Mouse (Mus musculus) embryonic facial prominence, embryonic 11.5 days (tissue): ENCODE data around the gene BC029722. TPM values are rescaled to one million over a fixed set of nuclear protein-coding genes. Genes with fewer than 3 reads are reported as not detected.
A peak's percentile ranks its signal among the peaks of the same experiment; 100 is the strongest.
"Not testable (repeated sequence)": the region's sequence is repeated elsewhere in the genome, so short reads cannot be mapped to it uniquely, and the experiment has no call there.

Source experiments
- ATAC-seq: fragments of 200-750 bp; cut with Nextera tagmentation; replicated peaks from 2 replicates; pipeline ENCODE4 v1.8.0; 2017; ENCODE audit warnings: low read depth; ENCODE audit not compliant: insufficient number of reproducible peaks, low FRiP score, low TSS enrichment
- DNase-seq: peaks from one replicate; pipeline ENCODE4 v3.0.0-alpha.2; 2015; ENCODE audit warnings: low spot score
- H3K27ac ChIP-seq: fragments of 300-500 bp; sonication (generic); replicated peaks from 2 replicates; pipeline ENCODE4 v1.5.1; 2014; ENCODE audit warnings: mild to moderate bottlenecking, low read depth, low read length, control low read depth
- H3K27me3 ChIP-seq: fragments of 300-500 bp; sonication (generic); 2 replicates; pipeline ENCODE4 v1.6.1; 2014; ENCODE audit warnings: mild to moderate bottlenecking, low read length, moderate library complexity, mixed read lengths; ENCODE audit not compliant: control insufficient read depth, insufficient read depth
- H3K36me3 ChIP-seq: fragments of 300-500 bp; sonication (generic); replicated peaks from 2 replicates; pipeline ENCODE4 v1.6.1; 2014; ENCODE audit warnings: low read depth, mild to moderate bottlenecking, low read length, moderate library complexity, mixed read lengths; ENCODE audit not compliant: control insufficient read depth, insufficient read depth
- H3K4me1 ChIP-seq: fragments of 300-500 bp; sonication (generic); 2 replicates; pipeline ENCODE4 v1.6.1; 2014; ENCODE audit warnings: low read length, mixed read lengths; ENCODE audit not compliant: control insufficient read depth, insufficient read depth
- H3K4me2 ChIP-seq: fragments of 300-500 bp; sonication (generic); 2 replicates; pipeline ENCODE4 v1.6.1; 2014; ENCODE audit warnings: low read depth, mild to moderate bottlenecking, control low read depth, low read length, moderate library complexity
- H3K4me3 ChIP-seq: fragments of 300-500 bp; sonication (generic); 2 replicates; pipeline ENCODE4 v1.5.1; 2014; ENCODE audit warnings: low read depth, low read length, control low read depth
- H3K9ac ChIP-seq: fragments of 300-500 bp; sonication (generic); replicated peaks from 2 replicates; pipeline ENCODE4 v1.6.1; 2014; ENCODE audit warnings: mild to moderate bottlenecking, control low read depth, low read length
- H3K9me3 ChIP-seq: fragments of 300-500 bp; sonication (generic); replicated peaks from 2 replicates; pipeline ENCODE4 v1.6.1; 2016; ENCODE audit warnings: mild to moderate bottlenecking, low read length, inconsistent platforms, mixed read lengths; ENCODE audit not compliant: control insufficient read depth
- whole genome bisulfite sequencing: fragments of 180-500 bp; shearing (Covaris S2); extraction: QIAGEN DNeasy Blood & Tissue Kit; methylation state at CpG from one replicate; pipeline ENCODE4 v1.1.7; 2014; 5-methylcytosine and 5-hydroxymethylcytosine counted together
- polyA plus RNA-seq: library from polyadenylated mRNA; unstranded; fragments of >200 nt; fragmentation: Nextera tagmentation; extraction: Ambion mirVana; gene quantifications from 2 replicates; pipeline ENCODE4 v1.2.1, GENCODE M21; 2014

Gene BC029722
- polyA plus RNA-seq, 1 experiment from 2014 or later = 5.7 TPM

DNA sequence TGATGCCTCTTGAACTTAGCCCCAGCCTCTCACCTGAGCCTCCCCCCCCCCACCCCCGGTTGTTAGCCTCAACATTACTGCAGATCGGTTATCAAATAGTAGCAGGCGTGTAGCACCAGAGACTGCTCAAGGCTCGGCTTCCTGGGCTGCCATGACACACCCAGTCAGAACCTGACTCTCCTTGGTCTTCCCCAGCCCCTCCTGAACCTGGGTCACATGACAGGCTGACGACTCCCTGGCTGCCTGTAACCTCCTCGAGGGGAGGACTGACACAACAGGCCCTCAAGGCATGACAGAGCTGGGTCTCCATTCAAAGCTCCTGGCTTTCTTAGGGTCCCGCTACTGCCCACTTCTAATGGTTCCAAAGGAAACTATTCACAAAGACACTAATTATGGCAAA, 30.2 kb upstream of the BC029722 start:
- Histone ChIP-seq H3K9me3 (no peaks in the 10 kb centered on the region), H3K36me3 (peaks cover 3% of the 10 kb centered on the region; the same call in 1 of the 2 replicates), H3K4me2 (no peak overlapping the region), H3K27ac (no peak overlapping the region), H3K4me1 (no peaks in the 10 kb centered on the region), H3K27me3 (no peaks in the 10 kb centered on the region), H3K4me3 (no peak overlapping the region), H3K9ac (no peak overlapping the region)
- 63% methylated on average over 7 of the region's 7 CpGs for WGBS
- DNase-seq = no peak
- ATAC-seq = no peak

DNA sequence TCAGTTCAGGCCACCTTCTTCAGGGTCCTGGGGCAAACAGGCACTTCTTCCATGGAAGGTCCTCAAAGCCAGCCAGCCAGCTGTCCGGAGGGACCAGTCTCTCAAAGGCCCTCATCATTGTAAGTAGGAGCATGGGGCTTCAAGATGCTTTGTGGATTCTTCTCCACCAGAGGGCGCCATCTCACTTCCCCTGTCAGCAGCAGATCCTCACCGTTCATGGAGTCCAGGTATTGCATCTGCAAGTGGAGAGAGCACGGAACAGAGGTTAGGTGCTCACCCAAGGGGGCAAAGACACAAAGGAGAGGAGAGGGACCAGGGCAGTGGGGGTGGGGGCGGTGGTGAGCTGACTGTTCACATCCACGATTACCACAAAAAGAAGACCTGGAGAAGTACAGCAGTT, 29.1 kb upstream of the BC029722 start:
- Histone ChIP-seq H3K4me2 (no peak overlapping the region), H3K4me1 (no peaks in the 10 kb centered on the region), H3K27me3 (no peaks in the 10 kb centered on the region), H3K9ac (no peak overlapping the region), H3K9me3 (no peaks in the 10 kb centered on the region), H3K4me3 (no peak overlapping the region), H3K27ac (no peak overlapping the region), H3K36me3 (peaks cover 3% of the 10 kb centered on the region; the same call in 1 of the 2 replicates)
- 36% methylated on average over 6 of the region's 6 CpGs for WGBS
- ATAC-seq = no peak
- peak; percentile 86 for DNase-seq

DNA sequence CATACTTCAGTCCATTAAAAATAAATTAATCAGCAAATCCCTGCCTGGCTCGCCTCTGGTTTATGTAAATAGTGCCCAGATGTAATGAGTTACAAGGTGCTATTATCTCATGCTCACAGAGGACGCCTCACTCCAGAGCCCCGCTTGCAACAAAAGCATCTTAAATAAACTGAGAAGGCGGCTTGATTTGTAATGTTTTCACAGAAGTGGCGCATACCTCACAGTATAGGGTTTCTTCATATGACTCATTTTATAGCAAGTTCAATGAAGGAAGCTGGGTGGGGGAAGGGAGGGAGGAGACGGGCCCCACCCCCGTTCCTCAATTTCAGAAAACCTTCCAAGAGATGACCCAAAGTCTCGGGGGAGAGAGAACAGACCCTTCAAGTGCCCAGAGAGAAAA, 27.7 kb upstream of the BC029722 start:
- no peak for DNase-seq
- WGBS = 77% methylated on average over 8 of the region's 8 CpGs
- Histone ChIP-seq H3K4me2 (no peak overlapping the region), H3K4me1 (no peaks in the 10 kb centered on the region), H3K4me3 (no peak overlapping the region), H3K9ac (no peak overlapping the region), H3K9me3 (no peaks in the 10 kb centered on the region), H3K27me3 (no peaks in the 10 kb centered on the region), H3K27ac (no peak overlapping the region), H3K36me3 (peaks cover 3% of the 10 kb centered on the region; the same call in 1 of the 2 replicates)
- no peak for ATAC-seq

DNA sequence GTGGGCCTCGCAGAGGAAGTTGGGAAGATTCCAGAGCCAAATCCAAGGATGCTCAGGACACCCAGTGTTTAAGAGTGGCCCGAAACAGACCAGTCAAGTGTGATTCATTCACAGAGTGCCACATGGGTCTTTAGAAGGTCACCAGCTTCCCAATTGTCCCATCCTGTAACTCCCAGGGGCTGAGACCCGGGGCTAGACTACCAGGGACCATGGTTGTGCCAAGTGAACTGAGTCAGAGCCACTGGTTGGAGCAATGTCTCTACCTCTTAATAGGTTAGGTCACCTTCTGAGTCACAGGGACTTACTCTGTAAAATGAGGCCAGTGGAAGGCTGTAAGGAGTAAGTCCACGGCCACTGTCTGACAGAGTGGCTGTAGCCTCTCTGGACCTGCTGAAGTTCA, 19.7 kb upstream of the BC029722 start:
- DNase-seq (no peak), ATAC-seq (no peak)
- no peak overlapping the region for H3K4me3 ChIP-seq
- H3K4me2 ChIP-seq = no peak overlapping the region
- H3K9me3 ChIP-seq = no peaks in the 10 kb centered on the region
- H3K27ac ChIP-seq = no peak overlapping the region
- no peaks in the 10 kb centered on the region for H3K27me3 ChIP-seq
- H3K36me3 ChIP-seq = no peaks in the 10 kb centered on the region
- no peak overlapping the region for H3K9ac ChIP-seq
- H3K4me1 ChIP-seq = no peaks in the 10 kb centered on the region
- 85% methylated on average over 4 of the region's 4 CpGs for WGBS

DNA sequence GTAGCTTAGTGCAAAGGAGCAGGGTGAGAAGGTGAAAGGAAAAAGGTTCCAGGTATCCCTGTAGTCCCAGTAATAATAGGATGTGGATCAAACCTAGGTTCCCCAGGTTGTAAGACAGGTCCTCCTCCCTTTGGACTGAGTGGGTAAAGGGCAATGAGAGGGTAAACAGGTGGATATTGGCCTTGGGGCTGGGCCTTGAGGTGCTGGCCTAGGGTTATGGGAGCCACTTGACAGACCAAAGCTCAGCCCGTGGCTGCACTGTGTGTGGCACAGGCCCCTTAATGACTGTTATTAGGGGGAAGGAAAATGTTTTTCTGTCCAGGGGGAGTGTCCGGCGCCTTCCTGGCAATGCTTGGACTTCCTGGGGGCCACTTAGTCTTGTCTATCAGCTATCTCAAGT, 18.7 kb upstream of the BC029722 start:
- DNase-seq = no peak
- H3K9ac ChIP-seq = no peak overlapping the region

DNA sequence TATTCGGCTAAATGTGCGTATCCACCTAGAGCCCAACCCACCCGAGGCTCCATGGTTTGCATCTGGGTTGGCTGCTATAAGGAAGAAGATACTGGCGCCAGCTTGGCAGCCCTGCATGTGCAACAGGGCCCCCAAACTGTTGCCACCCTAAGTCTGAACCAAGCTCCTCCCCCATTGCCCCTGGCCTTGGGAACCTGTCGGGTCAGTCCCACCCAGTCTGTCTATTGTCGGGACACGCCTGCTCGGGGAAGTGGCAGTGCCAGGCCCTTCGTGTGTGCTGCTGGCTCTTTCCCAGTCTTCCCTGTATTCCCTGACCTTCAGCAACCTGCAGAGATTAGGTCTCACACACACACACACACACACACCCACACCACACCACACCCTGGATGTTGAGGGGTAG, 15.5 kb upstream of the BC029722 start, which contains the start of gene Fam83c:
Gene Fam83c (minus strand): TSS at position 123 of the 400 bp plus-strand sequence.
- Histone ChIP-seq H3K4me3 (no peak within 1 kb of the TSS), H3K4me1 (no peaks in the 10 kb centered on the region), H3K9ac (no peak within 1 kb of the TSS), H3K4me2 (no peak within 1 kb of the TSS), H3K27me3 (no peaks in the 10 kb centered on the region), H3K36me3 (no peaks in the 10 kb centered on the region), H3K9me3 (no peaks in the 10 kb centered on the region), H3K27ac (no peak within 1 kb of the TSS)
- ATAC-seq (no peak), DNase-seq (no peak)
- 62% methylated on average over 9 of the region's 9 CpGs for WGBS

More for the DNA sequence above, 18.7 kb upstream of the BC029722 start:
- WGBS = 69% methylated on average over 3 of the region's 3 CpGs
- no peaks in the 10 kb centered on the region for H3K36me3 ChIP-seq
- no peaks in the 10 kb centered on the region for H3K9me3 ChIP-seq
- H3K4me2 ChIP-seq = no peak overlapping the region
- no peaks in the 10 kb centered on the region for H3K27me3 ChIP-seq
- no peak overlapping the region for H3K4me3 ChIP-seq
- no peaks in the 10 kb centered on the region for H3K4me1 ChIP-seq
- no peak overlapping the region for H3K27ac ChIP-seq
- no peak for ATAC-seq

DNA sequence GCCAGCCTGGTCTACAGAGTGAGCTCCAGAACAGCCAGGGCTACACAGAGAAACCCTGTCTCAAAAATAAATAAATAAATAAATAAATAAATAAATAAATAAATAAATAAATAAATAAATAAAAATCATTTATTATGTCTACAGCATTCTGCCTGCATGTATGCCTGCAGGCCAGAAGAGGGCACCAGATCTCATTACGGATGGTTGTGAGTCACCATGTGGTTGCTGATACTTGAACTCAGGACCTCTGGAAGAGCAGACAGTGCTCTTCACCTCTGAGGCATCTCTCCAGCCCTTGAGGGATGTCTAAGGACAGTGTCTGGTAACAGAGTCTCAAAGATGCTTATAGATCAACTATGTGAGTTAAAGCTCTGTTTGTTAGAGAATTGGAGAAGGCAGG, 12.9 kb upstream of the BC029722 start:
- H3K27me3 ChIP-seq, H3K4me2 ChIP-seq, H3K4me1 ChIP-seq, H3K36me3 ChIP-seq, H3K4me3 ChIP-seq, H3K9me3 ChIP-seq, DNase-seq, H3K9ac ChIP-seq, H3K27ac ChIP-seq, ATAC-seq: not testable (repeated sequence)
- 72% methylated on average over 1 of the region's 1 CpGs for WGBS

DNA sequence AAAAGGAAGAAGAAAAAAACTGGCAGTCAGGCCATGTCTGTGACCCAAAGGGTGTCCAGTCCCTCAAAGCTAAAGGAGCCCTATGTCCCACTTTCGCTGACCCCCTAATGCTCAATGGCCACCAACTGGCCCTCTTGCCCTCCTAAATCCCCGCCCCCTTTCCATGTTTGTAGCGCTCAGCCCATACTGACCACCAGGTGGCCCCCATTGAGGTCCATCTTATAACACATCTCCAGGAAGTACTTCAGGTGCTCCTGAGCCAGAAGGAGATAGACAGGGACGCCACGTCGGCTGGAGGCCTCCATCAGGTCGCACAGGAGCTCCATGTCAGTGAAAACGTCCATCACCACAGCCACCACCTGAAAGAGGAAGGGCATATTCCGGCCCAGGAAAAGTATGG, 12.1 kb upstream of the BC029722 start:
- Histone ChIP-seq H3K27ac (no peak overlapping the region), H3K4me1 (no peaks in the 10 kb centered on the region), H3K36me3 (no peaks in the 10 kb centered on the region), H3K4me3 (no peak overlapping the region), H3K4me2 (no peak overlapping the region), H3K27me3 (no peaks in the 10 kb centered on the region), H3K9ac (no peak overlapping the region), H3K9me3 (no peaks in the 10 kb centered on the region)
- no peak for ATAC-seq
- 59% methylated on average over 9 of the region's 9 CpGs for WGBS
- DNase-seq = no peak
